Mouse (Mus musculus) gastrocnemius, adult 8-10 months (tissue): ENCODE data around the gene Znhit3. TPM values are rescaled to one million over a fixed set of nuclear protein-coding genes. Genes with fewer than 3 reads are reported as not detected.

Experiments
- DNase-seq, 2 experiments: peaks; one replicate each; pipeline ENCODE4 v3.0.0; 2022; ENCODE audit warnings: low spot score in 2 of 2
- total RNA-seq, 4 experiments: library from RNA; stranded (reverse); gene quantifications; 2 replicates each; pipeline ENCODE4 v1.2.4; 2022

Znhit3 gene
- 10 to 100 TPM; 12.3 to 17.5 (median 14.7) TPM for total RNA-seq

GRCm38 (mm10) chr11:84916053-84916702 is at the start of gene Znhit3:
TSS of gene Znhit3 (minus strand) at chr11:84916366.
- DNase-seq, result peak; percentile 73 to 75

DNA sequence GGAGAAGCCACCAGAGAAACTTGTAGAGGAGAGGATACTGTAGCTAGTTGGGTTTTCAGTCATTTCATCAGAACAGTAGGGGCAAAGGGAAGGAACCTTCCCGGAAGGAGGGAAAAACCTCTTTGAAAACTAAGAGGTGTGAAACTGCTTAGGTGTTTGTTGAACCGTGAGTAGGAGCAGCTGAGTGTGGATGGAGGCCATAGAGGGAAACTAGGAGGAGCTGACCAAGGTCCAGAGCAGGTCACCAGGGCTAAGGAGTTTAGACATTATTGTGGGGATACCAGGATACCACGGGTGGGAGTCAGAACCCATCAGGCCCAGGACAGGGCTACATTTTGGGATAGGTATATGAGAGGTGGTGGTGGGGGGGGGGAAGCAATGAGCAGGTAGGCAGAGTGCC is 47.4 kb upstream of the Znhit3 start:
- DNase-seq, result no peak

DNA sequence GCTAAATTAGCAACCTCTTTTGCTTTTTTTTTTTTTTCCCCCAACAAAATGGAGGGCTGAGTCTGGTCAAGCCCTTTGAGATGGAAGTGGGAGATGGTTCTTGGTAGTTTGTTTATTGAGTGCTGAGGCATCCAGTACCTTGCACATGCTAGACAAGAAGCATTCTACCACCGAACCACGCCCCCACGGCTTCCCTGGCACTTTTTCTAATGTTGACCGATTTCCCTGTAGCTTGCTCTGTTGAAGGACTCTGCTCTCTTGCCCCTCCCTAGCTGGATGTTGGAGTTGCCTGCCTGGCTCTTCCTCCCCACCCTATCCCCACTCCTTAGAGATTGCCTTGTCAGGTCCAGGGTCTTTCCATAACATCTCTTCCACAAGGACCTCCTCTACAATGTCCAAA is 46.4 kb upstream of the Znhit3 start:
- no peak for DNase-seq

DNA sequence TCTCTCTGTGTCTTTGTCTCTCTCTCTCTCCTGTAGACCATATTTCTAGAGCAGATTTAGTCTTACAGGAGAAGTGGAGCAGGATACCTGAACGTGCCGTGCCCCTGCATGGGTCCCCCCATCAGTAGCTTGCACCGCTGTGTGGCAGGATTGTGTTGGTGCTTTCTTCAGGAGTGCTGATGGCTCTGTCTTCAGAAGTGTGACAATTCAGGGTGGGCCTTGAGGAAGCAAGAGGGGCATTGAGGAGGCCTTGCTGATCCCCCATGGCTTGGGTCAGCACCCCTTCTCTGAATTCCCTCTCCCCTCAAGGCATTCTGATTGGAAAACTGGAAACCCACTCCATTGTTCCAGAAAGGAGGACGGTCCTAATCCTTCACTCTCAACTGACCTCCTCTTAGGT is 45.4 kb upstream of the Znhit3 start:
- no peak for DNase-seq

DNA sequence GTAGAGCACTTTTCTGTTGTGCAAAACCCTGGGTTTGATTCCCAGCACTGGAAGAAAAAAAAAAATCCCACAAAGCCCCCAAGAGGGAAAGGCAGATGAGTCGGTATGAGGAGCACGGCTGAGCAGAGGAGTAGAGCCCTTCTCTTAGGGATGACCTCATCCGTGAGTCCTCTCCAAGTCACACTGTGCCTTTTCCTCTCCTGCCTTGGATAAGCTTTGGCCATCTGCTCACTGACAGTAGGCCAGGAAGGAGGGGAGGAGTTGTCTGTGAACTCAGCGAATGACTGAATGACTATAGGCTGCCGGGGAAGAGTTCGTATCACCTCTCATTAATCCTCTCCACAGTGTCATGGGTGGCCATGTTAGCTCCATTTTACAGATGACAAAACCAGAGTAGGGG is 44.6 kb upstream of the Znhit3 start:
- DNase-seq, result no peak

- DNase-seq, result no peak
Measured at GRCm38 (mm10) chr11:84960291-84960690, 44.1 kb upstream of the Znhit3 start.

GRCm38 (mm10) chr11:84959701-84960181 is 43.6 kb upstream of the Znhit3 start:
- peak; percentile 23 to 30 for DNase-seq

DNA sequence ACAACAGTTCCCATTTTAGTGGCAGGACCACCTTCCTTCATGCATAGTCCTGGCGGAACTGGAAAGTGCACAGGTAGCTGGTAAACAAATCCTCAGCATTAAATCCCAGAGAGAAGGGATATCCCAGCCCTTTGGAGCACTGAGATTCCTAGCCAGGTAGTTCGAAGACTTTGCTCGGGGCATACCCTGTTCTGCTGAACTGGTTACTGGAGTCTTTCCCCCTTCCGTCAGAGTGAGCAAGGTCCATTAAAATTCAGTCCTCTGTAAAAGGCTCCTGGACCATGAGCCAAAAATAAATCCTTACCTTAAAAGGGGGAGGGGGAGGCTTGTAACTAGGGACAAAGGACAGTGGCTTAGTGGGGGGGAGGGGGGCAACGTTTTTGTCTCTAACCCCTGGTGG is 43.0 kb upstream of the Znhit3 start:
- no peak for DNase-seq

DNA sequence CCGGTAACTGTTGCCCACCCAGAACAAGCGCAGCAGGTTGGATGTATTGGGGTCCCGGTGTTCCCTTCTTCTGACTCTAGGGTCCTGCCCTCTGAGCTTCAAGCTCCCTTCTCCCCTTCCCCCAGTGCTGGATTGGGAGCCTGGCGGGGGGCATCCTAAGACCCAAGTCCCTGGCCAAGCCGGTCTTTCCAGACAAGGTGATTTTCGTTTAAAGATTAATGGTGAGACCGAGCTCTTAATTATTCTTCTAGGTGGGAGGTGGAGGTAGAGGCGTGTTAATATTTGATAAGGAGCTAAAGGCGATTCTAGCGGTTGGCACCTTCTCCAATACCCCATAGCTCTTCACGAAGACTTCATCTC is 42.1 kb upstream of the Znhit3 start:
- no peak for DNase-seq

DNA sequence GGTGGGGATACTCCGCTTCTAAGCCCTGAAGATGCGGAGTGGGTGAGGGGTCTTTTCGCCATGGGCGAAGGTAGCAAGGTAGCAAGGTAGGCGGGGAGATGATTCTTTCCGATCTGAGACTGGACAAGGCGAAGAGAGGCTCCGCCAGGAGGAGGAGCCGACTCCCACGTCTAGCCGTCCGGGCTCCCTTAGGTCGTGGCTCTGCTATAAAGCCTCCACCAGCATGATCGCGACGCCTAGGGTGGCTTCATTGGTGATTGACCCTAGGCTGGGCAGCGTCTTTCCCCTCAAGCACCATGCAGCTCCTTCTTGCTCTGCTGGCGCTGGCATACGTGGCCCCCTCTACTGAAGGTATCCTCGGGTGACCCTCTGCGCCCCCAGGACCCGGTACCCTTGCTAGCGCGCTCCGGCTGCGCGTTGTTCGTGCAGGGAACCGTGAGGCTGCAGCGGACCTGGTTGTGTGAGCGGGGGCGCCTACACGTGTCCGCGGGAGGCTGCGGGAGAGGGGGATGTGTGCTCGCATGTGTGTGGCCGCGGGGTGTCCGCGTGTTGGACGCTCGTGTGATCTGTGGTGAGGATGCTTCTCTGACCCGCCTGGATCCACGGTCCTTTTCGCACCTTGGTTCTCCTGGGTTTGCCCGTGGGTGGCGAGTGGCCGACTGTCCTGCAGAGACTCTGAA is 41.6 kb upstream of the Znhit3 start, which contains the start of gene Car4:
TSS of gene Car4 (plus strand) at position 196 of the 680 bp plus-strand sequence.
- no peak for DNase-seq

GRCm38 (mm10) chr11:84957171-84957570 is 41.0 kb upstream of the Znhit3 start:
- DNase-seq, result no peak

DNA sequence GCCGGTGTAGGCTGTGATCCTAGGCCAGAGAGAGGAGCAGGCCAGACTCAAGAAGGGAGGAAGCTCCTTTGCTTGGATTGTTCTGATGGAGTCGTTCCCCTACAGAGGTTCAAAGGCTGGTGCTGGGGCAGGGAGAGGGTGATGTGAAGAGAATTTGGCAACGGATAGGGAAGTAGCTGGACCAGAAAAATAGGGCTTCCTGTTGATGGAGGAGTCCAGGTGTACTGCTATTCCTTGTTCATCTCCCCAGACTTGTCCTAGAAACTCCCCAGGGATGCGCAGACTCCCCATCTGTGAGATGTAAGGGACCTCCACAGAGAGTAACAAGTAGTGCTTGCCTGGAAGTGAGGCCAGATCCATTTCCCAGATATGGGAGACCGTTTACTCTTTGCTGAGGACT is 40.2 kb upstream of the Znhit3 start:
- DNase-seq, result no peak

DNA sequence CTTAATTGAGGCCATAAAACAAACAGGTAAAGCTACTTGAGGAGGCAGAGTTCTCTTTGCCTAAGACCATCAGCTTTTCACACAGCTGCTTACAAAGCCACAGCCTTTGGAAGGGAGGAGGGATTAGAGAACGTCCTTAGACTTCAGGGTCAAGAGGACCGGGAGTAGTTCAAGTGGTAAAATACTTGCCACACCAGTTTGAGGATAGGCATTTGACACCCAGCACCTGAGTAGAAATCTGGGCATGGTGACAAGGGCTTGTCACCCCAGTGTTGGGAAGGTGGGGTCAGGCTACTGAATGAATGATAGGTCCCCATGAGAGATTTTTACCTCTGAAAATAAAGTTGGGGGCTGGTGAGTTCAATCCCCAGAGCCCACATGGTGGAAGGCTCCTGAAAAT is 36.4 kb upstream of the Znhit3 start:
- no peak for DNase-seq

GRCm38 (mm10) chr11:84948526-84948925 is 32.4 kb upstream of the Znhit3 start:
- no peak for DNase-seq

DNA sequence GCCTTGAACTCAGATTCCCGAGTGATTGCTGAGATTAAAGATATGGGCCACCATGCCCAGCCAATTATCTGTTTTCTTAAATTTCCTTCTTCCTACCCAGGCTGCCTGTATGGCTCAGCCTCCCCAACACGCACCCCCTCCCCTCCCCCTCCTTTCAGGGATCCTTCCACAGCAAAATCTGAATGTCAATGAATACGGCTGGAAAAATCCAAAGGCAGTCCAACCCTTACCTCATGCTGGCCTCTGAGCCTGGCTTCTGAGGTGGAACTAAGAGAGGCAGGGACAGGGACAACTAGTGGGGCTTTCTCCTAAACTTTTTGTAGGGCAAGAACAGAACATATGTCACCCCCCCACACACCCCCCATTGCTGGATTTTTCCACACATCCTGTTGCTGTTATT is 31.9 kb upstream of the Znhit3 start:
- DNase-seq, result no peak

DNA sequence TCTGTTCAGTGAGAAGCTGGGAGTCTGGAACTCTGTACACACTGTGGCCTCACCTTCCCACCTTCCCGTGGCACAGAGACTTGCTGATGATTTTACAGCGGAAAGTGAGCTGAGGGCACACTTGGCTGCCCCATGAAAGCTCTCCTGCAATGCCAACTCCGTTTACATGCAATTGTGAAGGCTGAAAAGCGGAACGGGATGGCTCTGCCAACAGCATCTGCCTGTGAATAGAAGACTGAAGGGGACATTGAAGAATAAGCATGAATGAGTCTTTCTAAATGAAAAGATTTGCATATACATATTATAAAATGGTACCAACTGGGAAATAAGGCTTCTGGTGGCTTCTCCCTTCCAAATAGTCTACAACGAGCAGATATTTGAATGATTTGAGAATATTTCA is 31.0 kb upstream of the Znhit3 start:
- no peak for DNase-seq

DNA sequence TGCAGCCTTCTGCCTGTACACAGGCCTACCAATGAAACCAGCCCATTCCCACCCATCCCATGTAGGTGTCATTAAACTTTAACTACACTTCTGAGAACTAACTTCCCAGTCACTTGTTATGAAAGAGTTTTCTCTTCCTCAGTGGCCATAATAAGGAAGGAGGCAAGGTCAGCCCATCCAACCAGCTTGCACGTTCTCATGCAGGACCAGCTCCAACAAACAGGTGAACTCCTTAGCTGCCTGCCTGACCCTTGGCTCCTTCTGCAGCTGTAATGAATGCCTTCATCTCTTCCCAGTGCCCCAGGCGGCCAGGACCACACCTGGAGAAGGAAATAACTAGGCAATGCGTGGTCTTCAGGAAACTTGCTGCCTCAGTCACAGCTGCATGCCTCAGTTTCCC is 29.7 kb upstream of the Znhit3 start:
- DNase-seq, result no peak

DNA sequence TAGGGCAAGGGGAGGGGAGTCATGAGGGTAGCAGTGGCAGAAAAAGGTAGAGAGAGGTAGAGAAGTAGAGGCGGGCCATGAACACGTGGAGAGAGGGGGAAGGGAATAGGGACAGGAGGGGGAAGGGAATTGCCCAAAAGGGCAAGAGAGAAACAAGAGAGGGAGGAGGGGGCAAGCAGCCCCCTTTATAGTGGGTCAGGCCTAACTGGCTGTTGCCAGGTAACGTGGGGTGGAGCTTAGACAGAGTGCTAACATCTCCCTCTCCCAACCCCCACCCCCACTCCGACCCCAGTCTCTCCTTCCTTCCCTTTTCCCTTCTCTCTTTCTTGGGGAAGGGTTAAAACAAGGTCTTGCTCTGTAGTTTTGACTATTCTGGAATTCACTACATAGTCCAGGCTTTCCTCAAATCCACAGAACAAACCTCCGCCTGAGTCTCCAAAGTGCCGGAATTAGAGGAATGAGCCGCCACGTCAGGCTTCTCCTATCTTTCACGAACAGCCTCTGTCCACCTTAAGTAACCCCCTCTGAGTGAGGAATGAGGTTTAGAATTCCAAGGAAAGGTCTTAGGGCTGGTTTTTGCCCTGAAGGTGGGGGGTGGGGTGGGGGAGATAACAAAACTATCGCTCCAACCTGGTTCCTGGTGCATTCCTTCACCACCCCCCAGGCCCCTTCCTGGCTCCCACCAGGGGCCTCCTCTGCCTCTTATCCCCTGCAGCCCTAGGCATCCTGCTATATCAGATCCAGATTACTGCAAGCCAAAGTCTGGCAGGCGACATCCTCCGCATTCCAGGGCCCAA is 28.7 kb upstream of the Znhit3 start:
- no peak for DNase-seq

DNA sequence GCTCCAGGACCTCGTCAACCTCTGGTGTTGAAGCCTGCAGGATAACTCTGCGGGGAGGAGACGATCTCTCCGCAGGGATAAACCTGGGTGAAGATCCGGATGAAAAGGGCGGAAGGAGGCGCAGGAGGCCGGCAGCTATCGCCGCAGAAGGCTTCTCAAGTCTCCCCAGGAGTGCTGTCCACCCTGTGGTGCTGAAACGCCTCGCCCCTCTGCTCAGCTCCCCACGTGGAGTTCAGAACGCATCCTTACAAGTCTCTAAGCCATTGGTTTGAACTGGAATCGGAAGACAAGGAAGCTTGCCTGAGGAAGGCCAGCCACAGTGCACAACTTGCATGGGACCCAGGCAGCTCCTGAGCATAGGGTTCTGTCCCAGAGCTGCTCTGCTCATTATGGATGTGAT is 27.8 kb upstream of the Znhit3 start:
- no peak for DNase-seq

GRCm38 (mm10) chr11:84940140-84940539 is 24.0 kb upstream of the Znhit3 start:
- no peak for DNase-seq

DNA sequence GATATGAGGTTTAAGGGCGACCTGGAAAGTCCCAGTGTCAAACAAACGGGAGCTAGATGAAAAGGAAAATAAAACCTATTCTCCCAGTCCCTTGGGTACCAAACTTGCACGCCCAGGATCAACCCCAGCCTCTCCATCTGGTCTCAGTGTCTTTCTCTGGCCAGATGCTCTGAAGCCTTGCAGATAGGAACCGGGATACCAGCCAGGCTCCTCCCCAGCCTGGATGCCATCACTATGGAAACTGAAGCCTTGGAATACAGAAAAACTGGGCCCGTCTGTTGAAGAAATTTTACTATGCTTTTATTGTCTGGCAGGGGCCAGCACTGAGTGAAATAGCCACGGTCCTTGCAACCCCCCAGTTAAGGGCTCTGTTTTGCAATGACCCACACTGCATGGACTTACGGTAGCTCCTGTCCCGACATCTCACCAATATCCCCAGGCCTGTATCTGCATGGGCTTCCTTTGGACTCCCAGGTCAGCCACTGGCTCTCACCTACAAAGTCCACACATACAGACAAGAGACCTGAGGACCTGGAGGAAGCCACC is 23.4 kb upstream of the Znhit3 start:
- no peak for DNase-seq

DNA sequence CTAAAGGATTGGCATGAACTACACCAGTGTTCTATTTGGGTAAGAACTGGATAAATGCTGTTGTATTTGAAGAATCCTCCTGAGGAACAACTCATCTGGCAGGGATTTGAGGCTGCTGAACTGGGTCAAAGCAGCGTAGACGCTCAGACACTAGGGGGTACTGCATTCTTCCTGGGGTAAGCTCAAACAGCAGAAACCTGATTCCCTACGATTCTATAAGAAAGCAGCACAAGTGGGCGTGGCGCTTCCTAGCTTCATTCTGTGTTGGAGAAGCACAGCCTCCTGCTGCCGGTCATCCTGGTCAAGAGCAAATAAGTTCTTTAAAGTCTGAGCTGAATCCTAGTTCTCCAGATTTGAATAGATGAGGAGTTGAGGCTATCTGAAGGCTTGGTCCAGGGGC is 16.1 kb upstream of the Znhit3 start:
- no peak for DNase-seq
